Mouse (Mus musculus) megakaryocyte, embryonic 14.5 days (primary cell): ENCODE data around the gene Kif1b.

Source experiments
- FLI1 ChIP-seq: IDR thresholded peaks from 2 replicates; pipeline ENCODE4 v1.6.1; 2012; ENCODE audit warnings: low read length, inconsistent platforms, mixed read lengths
- GATA1 ChIP-seq: IDR thresholded peaks from 3 replicates; pipeline ENCODE4 v1.6.1; 2012; ENCODE audit warnings: mixed read lengths, low read length, inconsistent platforms, borderline replicate concordance

- no peak for TF ChIP-seq GATA1
- TF ChIP-seq FLI1, result no peak
Measured at GRCm38 (mm10) chr4:149345873-149346272, 38.4 kb upstream of the Kif1b start.
